Mouse (Mus musculus) stomach, embryonic 15.5 days (tissue): ENCODE data around the gene Mapk9. TPM values are rescaled to one million over a fixed set of nuclear protein-coding genes. Genes with fewer than 3 reads are reported as not detected.
A peak's percentile ranks its signal among the peaks of the same experiment; 100 is the strongest.

Experiments
- ATAC-seq: fragments of 200-750 bp; cut with Nextera tagmentation; 2 replicates; pipeline ENCODE4 v1.8.0; 2017; ENCODE audit warnings: low read depth, moderate number of reproducible peaks, moderate TSS enrichment; ENCODE audit not compliant: insufficient read depth, low FRiP score
- H3K27ac ChIP-seq: fragments of 300-500 bp; sonication (generic); 2 replicates; pipeline ENCODE4 v1.5.1; 2015; ENCODE audit warnings: mild to moderate bottlenecking, inconsistent platforms
- H3K27me3 ChIP-seq: fragments of 300-500 bp; sonication (generic); replicated peaks from 2 replicates; pipeline ENCODE4 v1.6.1; 2015; ENCODE audit warnings: inconsistent platforms
- H3K36me3 ChIP-seq: fragments of 300-500 bp; sonication (generic); 2 replicates; pipeline ENCODE4 v1.6.1; 2015; ENCODE audit warnings: inconsistent platforms
- H3K4me1 ChIP-seq: fragments of 300-500 bp; sonication (generic); 2 replicates; pipeline ENCODE4 v1.6.1; 2015; ENCODE audit warnings: inconsistent platforms
- H3K4me2 ChIP-seq: fragments of 300-500 bp; sonication (generic); 2 replicates; pipeline ENCODE4 v1.6.1; 2015; ENCODE audit warnings: mild to moderate bottlenecking, inconsistent platforms
- H3K4me3 ChIP-seq: fragments of 300-500 bp; sonication (generic); replicated peaks from 2 replicates; pipeline ENCODE4 v1.5.1; 2015; ENCODE audit warnings: inconsistent platforms
- H3K9ac ChIP-seq: fragments of 300-500 bp; sonication (generic); 2 replicates; pipeline ENCODE4 v1.6.1; 2015; ENCODE audit warnings: inconsistent platforms
- H3K9me3 ChIP-seq: fragments of 300-500 bp; sonication (generic); 2 replicates; pipeline ENCODE4 v1.6.1; 2016; ENCODE audit warnings: inconsistent platforms
- WGBS: fragments of 180-500 bp; shearing (Covaris S2); methylation state at CpG from one replicate; pipeline ENCODE4 v1.1.7; 2015; 5-methylcytosine and 5-hydroxymethylcytosine counted together
- polyA plus RNA-seq: library from polyadenylated mRNA; unstranded; fragments of >200 nt; fragmentation: Nextera tagmentation; extraction: Ambion mirVana; gene quantifications from 2 replicates; pipeline ENCODE4 v1.2.1, GENCODE M21; 2015

Gene Mapk9
- polyA plus RNA-seq, 1 experiment from 2014 or later = 31.3 TPM

GRCm38 (mm10) chr11:49842718-49843117 lies 3.8 kb upstream of the Mapk9 start:
- H3K4me1 ChIP-seq = peaks cover 8% of the 10 kb centered on the region; the same call in 1 of the 2 replicates
- no peaks in the 10 kb centered on the region for H3K36me3 ChIP-seq
- ATAC-seq = no peak
- no peak overlapping the region for H3K4me2 ChIP-seq
- H3K27ac ChIP-seq = no peak overlapping the region
- no peak overlapping the region for H3K4me3 ChIP-seq
- WGBS = 33% methylated on average over 3 of the region's 3 CpGs
- H3K9ac ChIP-seq = no peak overlapping the region
- H3K9me3 ChIP-seq = no peaks in the 10 kb centered on the region
- H3K27me3 ChIP-seq = no peaks in the 10 kb centered on the region

GRCm38 (mm10) chr11:49844311-49844710 lies 2.2 kb upstream of the Mapk9 start:
- H3K36me3 ChIP-seq = no peaks in the 10 kb centered on the region
- no peak overlapping the region for H3K4me2 ChIP-seq
- no peaks in the 10 kb centered on the region for H3K27me3 ChIP-seq
- H3K4me1 ChIP-seq = peaks cover 16% of the 10 kb centered on the region
- H3K9ac ChIP-seq = no peak overlapping the region
- no peaks in the 10 kb centered on the region for H3K9me3 ChIP-seq
- 84% methylated on average over 10 of the region's 10 CpGs for WGBS
- H3K27ac ChIP-seq = 0 out of 2 replicates have a peak overlapping the region, but pooled peaks have one; percentile 16
- ATAC-seq = no peak
- H3K4me3 ChIP-seq = no peak overlapping the region

DNA sequence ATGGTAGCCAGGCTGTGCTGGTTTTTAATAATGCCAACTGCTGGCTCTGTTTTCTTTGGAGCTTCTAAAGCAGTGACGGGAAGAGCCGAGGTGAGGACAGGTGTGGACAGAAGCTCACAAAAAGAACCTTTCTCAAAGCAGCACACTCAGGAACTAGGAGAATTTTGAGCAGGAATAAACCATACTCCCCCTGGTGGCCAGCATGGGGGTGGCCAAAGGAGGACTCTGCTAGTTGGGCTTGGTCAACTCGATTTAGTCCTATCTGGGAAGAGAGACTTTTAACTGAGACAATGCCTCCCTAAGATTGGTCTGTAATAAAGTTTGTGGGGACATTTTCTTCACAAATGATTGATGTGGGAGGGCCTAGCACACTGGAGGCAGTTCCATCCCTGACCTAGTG lies 1.6 kb upstream of the Mapk9 start:
- H3K27me3 ChIP-seq = no peaks in the 10 kb centered on the region
- peaks cover 16% of the 10 kb centered on the region for H3K4me1 ChIP-seq
- H3K36me3 ChIP-seq = no peaks in the 10 kb centered on the region
- H3K9me3 ChIP-seq = no peaks in the 10 kb centered on the region
- 45% methylated on average over 3 of the region's 3 CpGs for WGBS
- no peak overlapping the region for H3K4me2 ChIP-seq
- ATAC-seq = no peak
- H3K27ac ChIP-seq = no peak overlapping the region
- no peak overlapping the region for H3K9ac ChIP-seq
- no peak overlapping the region for H3K4me3 ChIP-seq

DNA sequence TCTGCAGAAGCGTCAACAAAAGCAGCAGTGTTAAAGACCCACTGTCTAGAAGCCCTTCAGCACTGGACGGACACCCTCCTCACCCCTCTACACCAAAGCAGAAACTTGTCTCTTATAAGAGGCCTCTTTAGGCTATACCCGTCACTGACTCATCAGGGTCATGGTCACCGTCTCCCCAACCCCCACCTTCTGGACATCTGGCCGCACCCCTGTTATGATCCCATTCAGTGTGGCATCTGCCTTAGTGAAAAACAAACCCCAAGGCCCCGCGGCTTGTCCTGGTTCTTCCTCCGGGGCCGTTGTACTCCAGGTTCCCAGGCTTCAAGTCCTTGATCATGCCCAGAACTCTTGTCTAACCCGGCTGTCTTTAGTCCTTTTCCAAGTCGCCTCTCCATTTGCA lies 593 bp upstream of the Mapk9 start:
- Histone ChIP-seq H3K27ac (peak overlapping the region; percentile 69; the same call in 1 of the 2 replicates), H3K4me2 (peak overlapping the region; percentile 79), H3K27me3 (no peaks in the 10 kb centered on the region), H3K4me1 (peaks cover 16% of the 10 kb centered on the region), H3K9me3 (no peaks in the 10 kb centered on the region), H3K9ac (peak overlapping the region; percentile 32; the same call in 1 of the 2 replicates), H3K36me3 (no peaks in the 10 kb centered on the region), H3K4me3 (peak overlapping the region; percentile 95)
- 39% methylated on average over 11 of the region's 11 CpGs for WGBS
- ATAC-seq = no peak

DNA sequence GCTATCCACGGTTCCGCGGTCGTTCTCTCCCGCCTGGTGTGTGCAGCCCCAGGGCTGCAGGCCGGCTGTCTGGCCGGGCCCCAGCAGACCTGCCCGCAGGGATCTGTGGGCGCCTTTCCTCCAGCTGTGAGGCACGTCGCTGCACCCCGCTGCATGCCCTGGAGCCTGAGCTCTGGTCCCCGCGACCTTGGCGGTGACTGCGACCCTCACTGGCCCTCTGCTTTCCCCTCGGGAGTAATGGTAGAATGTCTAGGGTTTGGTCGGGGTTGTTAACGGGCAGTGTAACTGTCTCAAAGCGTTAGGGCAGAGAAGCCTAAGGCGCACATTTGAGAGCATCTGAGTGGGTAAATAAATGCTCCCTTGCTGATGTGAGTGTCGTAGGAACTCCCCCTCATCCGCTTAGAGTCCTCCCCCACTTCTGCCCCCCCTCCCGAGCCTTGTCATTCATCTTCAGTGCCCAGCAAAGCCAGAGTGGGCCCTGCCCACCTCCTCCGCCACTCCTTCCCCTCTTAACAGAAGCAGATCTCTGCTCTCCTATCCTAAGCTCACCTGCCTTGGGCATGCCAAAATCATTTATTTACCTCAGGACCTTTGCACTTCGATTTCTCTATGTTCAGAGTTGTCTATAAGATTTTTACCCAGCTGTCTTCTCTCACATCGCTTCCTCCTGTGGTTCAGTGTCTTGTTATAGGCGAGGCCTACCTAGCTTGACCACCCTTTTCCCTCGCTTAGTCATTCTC lies 690 bp downstream of the Mapk9 start:
- ATAC-seq = no peak
- Histone ChIP-seq H3K36me3 (no peaks in the 10 kb centered on the region), H3K9ac (peak overlapping the region; percentile 90), H3K27ac (peak overlapping the region; percentile 89), H3K4me3 (peak overlapping the region; percentile 95), H3K27me3 (no peaks in the 10 kb centered on the region), H3K9me3 (no peaks in the 10 kb centered on the region), H3K4me2 (peak overlapping the region; percentile 79), H3K4me1 (peaks cover 16% of the 10 kb centered on the region)
- WGBS = 7% methylated on average over 29 of the region's 29 CpGs

DNA sequence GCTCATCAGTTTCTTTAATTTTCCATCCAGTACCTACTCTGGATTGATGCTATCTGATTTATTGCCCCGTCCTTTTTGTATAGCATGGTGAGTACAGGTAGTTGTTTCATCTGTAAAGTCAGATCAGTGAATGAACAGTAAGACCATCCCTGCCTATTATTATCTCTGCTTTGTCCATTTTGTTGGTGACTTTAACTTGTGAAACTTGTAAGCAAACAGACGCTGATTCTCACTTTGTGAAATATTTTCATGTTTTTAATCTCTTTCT lies 1.2 kb downstream of the Mapk9 start:
- H3K4me3 ChIP-seq = peak overlapping the region; percentile 95
- peak overlapping the region; percentile 79 for H3K4me2 ChIP-seq
- H3K27ac ChIP-seq = no peak overlapping the region; the same call in 1 of the 2 replicates
- H3K4me1 ChIP-seq = peaks cover 16% of the 10 kb centered on the region
- no peak overlapping the region for H3K9ac ChIP-seq
- no peaks in the 10 kb centered on the region for H3K27me3 ChIP-seq
- no peaks in the 10 kb centered on the region for H3K36me3 ChIP-seq
- ATAC-seq = no peak
- no peaks in the 10 kb centered on the region for H3K9me3 ChIP-seq
- WGBS = 61% methylated on average over 2 of the region's 2 CpGs

GRCm38 (mm10) chr11:49848080-49848815 lies 1.7 kb downstream of the Mapk9 start:
- WGBS = 65% methylated on average over 4 of the region's 4 CpGs

DNA sequence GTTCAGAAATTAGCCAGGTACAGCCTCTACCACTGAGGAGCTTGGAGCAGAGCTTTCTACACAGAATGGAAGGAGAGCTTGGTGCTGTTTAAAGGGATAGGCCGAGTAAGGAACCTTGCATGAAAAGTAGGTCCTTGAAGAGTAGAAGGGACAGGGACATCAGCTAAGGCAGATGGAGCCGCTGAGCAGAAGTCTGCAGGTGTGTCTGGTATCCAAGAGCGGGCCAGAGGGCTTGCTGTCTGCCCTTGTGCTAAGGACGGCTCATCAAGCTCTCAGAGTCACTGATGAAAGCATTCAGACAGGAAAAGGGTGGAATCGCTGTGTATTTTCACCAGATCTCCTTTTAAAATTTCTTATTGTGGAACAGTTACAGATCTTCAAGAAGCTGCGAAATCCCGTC lies 3.8 kb downstream of the Mapk9 start:
- Histone ChIP-seq H3K4me3 (no peak overlapping the region), H3K27ac (no peak overlapping the region), H3K27me3 (no peaks in the 10 kb centered on the region), H3K4me1 (peaks cover 16% of the 10 kb centered on the region), H3K4me2 (no peak overlapping the region), H3K36me3 (peaks cover 4% of the 10 kb centered on the region; the same call in 1 of the 2 replicates), H3K9ac (no peak overlapping the region), H3K9me3 (no peaks in the 10 kb centered on the region)
- 88% methylated on average over 7 of the region's 7 CpGs for WGBS
- no peak for ATAC-seq

More at GRCm38 (mm10) chr11:49848080-49848815, 1.7 kb downstream of the Mapk9 start:
- Histone ChIP-seq H3K9ac (no peak overlapping the region), H3K27ac (no peak overlapping the region), H3K4me2 (peak overlapping the region; percentile 79), H3K36me3 (no peaks in the 10 kb centered on the region), H3K4me1 (peaks cover 16% of the 10 kb centered on the region), H3K9me3 (no peaks in the 10 kb centered on the region), H3K27me3 (no peaks in the 10 kb centered on the region), H3K4me3 (0 out of 2 replicates have a peak overlapping the region, but pooled peaks have one; percentile 8)
- no peak for ATAC-seq

DNA sequence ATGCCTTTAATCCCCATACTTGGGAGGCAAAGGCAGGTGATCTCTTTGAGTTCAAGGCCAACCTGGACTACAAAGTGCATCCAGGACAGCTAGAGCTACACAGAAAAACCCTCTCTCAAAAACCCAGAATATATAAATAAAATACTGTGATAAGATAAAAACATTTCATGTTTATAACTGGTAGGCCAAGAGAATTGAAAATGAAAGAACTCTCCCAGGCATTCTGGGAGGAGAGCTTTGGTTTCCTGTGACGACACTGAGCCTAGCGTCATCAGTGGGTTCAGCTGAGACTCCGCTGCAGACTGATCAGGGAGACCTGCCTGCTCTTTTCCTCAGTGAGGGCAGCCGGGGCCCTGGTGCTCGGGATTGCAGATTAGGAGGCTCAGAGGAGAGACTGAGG lies 8.6 kb downstream of the Mapk9 start:
- Histone ChIP-seq H3K27ac (no peak overlapping the region), H3K36me3 (peaks cover 4% of the 10 kb centered on the region; the same call in 1 of the 2 replicates), H3K4me3 (no peak overlapping the region), H3K9me3 (no peaks in the 10 kb centered on the region), H3K27me3 (no peaks in the 10 kb centered on the region), H3K4me2 (no peak overlapping the region), H3K9ac (no peak overlapping the region), H3K4me1 (no peaks in the 10 kb centered on the region)
- ATAC-seq = no peak
- 78% methylated on average over 5 of the region's 5 CpGs for WGBS

GRCm38 (mm10) chr11:49861139-49861538 lies 14.6 kb downstream of the Mapk9 start:
- Histone ChIP-seq H3K4me1 (no peaks in the 10 kb centered on the region), H3K27me3 (no peaks in the 10 kb centered on the region), H3K4me3 (no peak overlapping the region), H3K9ac (no peak overlapping the region), H3K36me3 (no peaks in the 10 kb centered on the region), H3K9me3 (no peaks in the 10 kb centered on the region), H3K27ac (no peak overlapping the region), H3K4me2 (no peak overlapping the region)
- no peak for ATAC-seq
- 93% methylated on average over 4 of the region's 4 CpGs for WGBS

- no peak overlapping the region for H3K4me3 ChIP-seq
- H3K27ac ChIP-seq = no peak overlapping the region
- no peaks in the 10 kb centered on the region for H3K9me3 ChIP-seq
- ATAC-seq = peak; percentile 14; the same call in 1 of the 2 replicates
- H3K36me3 ChIP-seq = no peaks in the 10 kb centered on the region
- H3K27me3 ChIP-seq = no peaks in the 10 kb centered on the region
- H3K9ac ChIP-seq = no peak overlapping the region
- no peak overlapping the region for H3K4me2 ChIP-seq
- H3K4me1 ChIP-seq = no peaks in the 10 kb centered on the region
Observed at GRCm38 (mm10) chr11:49863926-49864325, 17.4 kb downstream of the Mapk9 start.

DNA sequence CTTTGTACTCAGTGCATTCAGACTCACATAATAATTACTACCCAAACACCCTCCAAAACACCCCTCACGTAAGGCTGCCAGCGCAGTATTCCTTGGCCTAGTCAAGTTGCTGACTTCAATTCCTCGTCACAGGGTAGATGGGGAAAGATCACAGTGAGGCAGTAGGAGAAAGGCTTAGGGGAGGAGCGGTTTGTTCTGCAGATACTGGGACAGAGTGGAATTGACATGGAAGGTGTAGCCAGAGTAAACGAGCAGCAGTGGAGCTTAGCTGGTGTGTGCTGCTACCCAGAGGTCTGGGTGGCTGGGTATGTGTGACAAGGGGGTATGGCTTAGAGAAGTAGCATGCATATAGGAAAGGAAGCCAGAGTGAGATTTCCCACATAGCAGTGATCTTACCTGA lies 20.8 kb downstream of the Mapk9 start:
- Histone ChIP-seq H3K4me2 (no peak overlapping the region), H3K9me3 (no peaks in the 10 kb centered on the region), H3K27me3 (no peaks in the 10 kb centered on the region), H3K4me3 (no peak overlapping the region), H3K4me1 (no peaks in the 10 kb centered on the region), H3K27ac (no peak overlapping the region), H3K36me3 (peaks cover 9% of the 10 kb centered on the region; the same call in 1 of the 2 replicates), H3K9ac (no peak overlapping the region)
- ATAC-seq = no peak
- WGBS = 89% methylated on average over 5 of the region's 5 CpGs
